ENCODE assay signal across 14 mouse cellular contexts in the genomic region with DNA sequence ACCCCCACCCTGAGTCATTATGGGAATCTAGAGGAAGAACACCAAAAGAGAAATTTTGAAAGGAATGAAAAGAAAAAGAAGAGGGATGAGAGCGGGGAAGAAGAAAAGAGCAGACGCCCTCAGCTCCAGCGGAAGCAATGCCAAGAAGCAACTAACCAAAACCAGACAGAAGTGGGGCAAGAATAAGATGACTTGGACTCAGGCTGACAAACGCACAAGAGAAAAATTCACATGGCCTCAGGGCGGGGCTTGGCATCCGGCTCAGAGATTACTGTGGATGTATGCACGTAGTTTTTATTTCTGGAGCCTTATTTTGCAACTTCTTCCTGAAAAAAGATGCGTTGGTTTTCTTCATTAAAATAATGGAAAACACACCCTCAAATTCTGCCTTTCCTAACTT. TPM values are rescaled to one million over a fixed set of nuclear protein-coding genes. Genes with fewer than 3 reads are reported as not detected.
A peak's percentile ranks its signal among the peaks of the same experiment; 100 is the strongest.
DNase-seq lines count a peak whose midpoint lies in the region; ATAC-seq and TF ChIP-seq lines count a peak whose summit lies in the region.
"Had no signal": no experiment of that assay in that cellular context is flagged by ENCODE, and none has a peak within 500 bp of the region (broad histone marks: within the 10 kb centered on the region; RNA-seq: fewer than 3 reads in every experiment).

No protein-coding gene starts in this region.

- H3K4me1 ChIP-seq in stomach, embryonic 15.5 days = no peaks in the 10 kb centered on the region
- H3K4me1 ChIP-seq: hindbrain, embryonic 13.5 days; midbrain, embryonic 10.5 days; neural tube, embryonic 12.5 days had no signal

- WGBS in stomach, embryonic 15.5 days = 66% methylated on average over 8 of the region's 8 CpGs

- intact Hi-C loops in gastrocnemius, adult 2 months (cut with DNase I) = no loop called here
- intact Hi-C loops in heart, postnatal 25 days (cut with DNase I) = no loop called here

- H3K9ac ChIP-seq in stomach, embryonic 15.5 days = no peak overlapping the region
- H3K9ac ChIP-seq: hindbrain, embryonic 13.5 days; neural tube, embryonic 12.5 days had no signal

- H3K4me3 ChIP-seq in gastrocnemius, adult 2 months = peak overlapping the region; percentile 21; the same call in 1 of the 2 replicates
- no peak overlapping the region for H3K4me3 ChIP-seq in stomach, embryonic 15.5 days (replicated peaks)
- H3K4me3 ChIP-seq: hindbrain, embryonic 13.5 days; midbrain, embryonic 10.5 days; neural tube, embryonic 12.5 days had no signal

- no peak for ATAC-seq in stomach, embryonic 15.5 days (ENCODE audit: insufficient read depth, low FRiP score, low read depth)
- ATAC-seq: forebrain, embryonic 14.5 days had no signal

- no peak overlapping the region for H3K4me2 ChIP-seq in stomach, embryonic 15.5 days
- H3K4me2 ChIP-seq: hindbrain, embryonic 13.5 days; neural tube, embryonic 12.5 days had no signal

- no peak for TF ChIP-seq CTCF in gastrocnemius, adult 2 months (IDR thresholded peaks at IDR 0.05)

- no peaks in the 10 kb centered on the region for H3K27me3 ChIP-seq in stomach, embryonic 15.5 days (replicated peaks)
- H3K27me3 ChIP-seq: hindbrain, embryonic 13.5 days; neural tube, embryonic 12.5 days had no signal

- peak; percentile 54 for DNase-seq in gastrocnemius, adult 2 months
- no peak for DNase-seq in gastrocnemius, adult 18-20 months (ENCODE audit: low spot score)
- peak; percentile 12 for DNase-seq in urinary bladder, postnatal 14 days (ENCODE audit: low spot score)
- DNase-seq in urinary bladder, postnatal 10 days (ENCODE audit: low spot score) = no peak
- peak; percentile 14 for DNase-seq in heart, postnatal 25 days (ENCODE audit: low spot score)
- DNase-seq in adrenal gland, postnatal 14 days = no peak
- no peak for DNase-seq in layer of hippocampus, adult 9-10 months (ENCODE audit: low spot score)
- DNase-seq: kidney, postnatal 10 days had no signal

- no peaks in the 10 kb centered on the region for H3K9me3 ChIP-seq in stomach, embryonic 15.5 days
- H3K9me3 ChIP-seq: hindbrain, embryonic 13.5 days; midbrain, embryonic 10.5 days; neural tube, embryonic 12.5 days had no signal

- H3K27ac ChIP-seq in gastrocnemius, adult 2 months = peak overlapping the region; percentile 64
- H3K27ac ChIP-seq in stomach, embryonic 15.5 days = peak overlapping the region; percentile 35; the same call in 1 of the 2 replicates
- H3K27ac ChIP-seq: hindbrain, embryonic 13.5 days; midbrain, embryonic 10.5 days; neural tube, embryonic 12.5 days had no signal

- H3K36me3 ChIP-seq in stomach, embryonic 15.5 days = no peaks in the 10 kb centered on the region
- H3K36me3 ChIP-seq: hindbrain, embryonic 13.5 days; midbrain, embryonic 10.5 days; neural tube, embryonic 12.5 days had no signal

RNA-seq across cellular contexts. Expression of a gene that starts 41.3 kb away (rescaled TPM):
- 1 to 10 TPM; 1.2 to 3.2 TPM for total RNA-seq in gastrocnemius, adult 2 months (2021)
- total RNA-seq in gastrocnemius, adult 18-20 months (2021) = 1 to 10 TPM; 2.2 to 2.4 TPM
- total RNA-seq in heart, postnatal 25 days (2021) = 1 to 10 TPM; 2.6 to 3.2 TPM
- 17.3 and 19.7 TPM in 2 replicates for polyA plus RNA-seq in stomach, embryonic 15.5 days (2015; fragmentation: Nextera tagmentation; extraction: Ambion mirVana)
- total RNA-seq in adrenal gland, postnatal 14 days (2021) = 10.6 and 11.8 TPM in 2 replicates

RNA-seq across cellular contexts. Expression of a gene that starts 48.7 kb away (rescaled TPM):
- 10 to 100 TPM; 29.5 to 65.7 TPM for total RNA-seq in gastrocnemius, adult 2 months (2021)
- 10 to 100 TPM; 43.6 to 51.3 TPM for total RNA-seq in gastrocnemius, adult 18-20 months (2021)
- 10 to 100 TPM; 32.7 to 35.6 TPM for total RNA-seq in heart, postnatal 25 days (2021)
- 6.4 and 6.9 TPM in 2 replicates for polyA plus RNA-seq in stomach, embryonic 15.5 days (2015; fragmentation: Nextera tagmentation; extraction: Ambion mirVana)
- total RNA-seq in adrenal gland, postnatal 14 days (2021) = 9.8 and 11.2 TPM in 2 replicates
- total RNA-seq: common myeloid progenitor, adult 5-6 weeks had no signal

Comparison
In these comparisons a context has a peak if more than half of its experiments do, and no peak if none do; other contexts are left out.
1. DNase-seq: peak in gastrocnemius, adult 2 months (single experiment), urinary bladder, postnatal 14 days (single experiment) and heart, postnatal 25 days (single experiment); none in gastrocnemius, adult 18-20 months (single experiment), urinary bladder, postnatal 10 days (single experiment), adrenal gland, postnatal 14 days (single experiment) and layer of hippocampus, adult 9-10 months (single experiment).